Mouse (Mus musculus) ovary, adult 18-20 months (tissue): ENCODE data around the gene Map2k7.
A peak's percentile ranks its signal among the peaks of the same experiment; 100 is the strongest.

Experiments
- DNase-seq: peaks from one replicate; pipeline ENCODE4 v3.0.0; 2022; ENCODE audit warnings: low spot score, mixed read lengths

Map2k7 gene

DNA sequence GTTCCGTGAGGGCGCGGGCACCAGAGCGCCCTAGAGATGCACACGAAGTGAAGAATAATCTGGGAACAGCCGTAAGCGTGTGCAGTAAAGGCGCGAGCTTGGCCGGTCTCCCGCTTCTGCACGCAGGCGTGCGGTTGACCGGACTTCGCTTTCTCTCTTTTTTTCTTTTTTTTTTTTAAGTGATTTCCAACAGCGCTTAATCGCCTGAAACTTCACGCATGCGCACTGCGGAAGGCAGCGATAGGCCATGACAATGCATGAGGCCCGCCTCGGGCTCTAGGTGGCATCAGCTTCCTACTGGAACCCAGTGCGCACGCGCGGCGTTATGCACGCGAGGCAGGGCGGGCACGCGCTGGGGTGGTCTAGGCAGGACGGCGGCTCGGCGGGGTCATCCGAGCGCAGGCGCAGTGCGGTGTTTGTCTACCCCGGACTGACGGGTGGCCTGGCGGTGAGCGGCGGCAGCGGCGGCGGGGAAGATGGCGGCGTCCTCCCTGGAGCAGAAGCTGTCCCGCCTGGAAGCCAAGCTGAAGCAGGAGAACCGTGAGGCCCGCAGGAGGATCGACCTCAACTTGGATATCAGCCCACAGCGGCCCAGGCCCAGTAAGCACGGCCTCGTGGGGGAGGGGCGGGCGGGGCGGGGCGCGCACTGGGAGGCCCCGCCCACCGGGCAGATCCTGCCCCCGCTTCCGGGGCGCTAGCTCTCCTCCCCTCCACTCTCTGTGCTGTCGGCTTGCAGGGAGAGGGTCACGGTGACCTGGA lies at the start of gene Map2k7, which contains the start of gene Gm49320:
Gene Map2k7, plus strand, starts transcription at position 307 of the 759 bp plus-strand sequence.
Gene Gm49320, plus strand, starts transcription at position 432 of the 759 bp plus-strand sequence.
- DNase-seq, result peak; percentile 100

GRCm38 (mm10) chr8:4189031-4189722 lies 49.4 kb upstream of the Map2k7 start:
- no peak for DNase-seq

GRCm38 (mm10) chr8:4192305-4192704 lies 46.2 kb upstream of the Map2k7 start:
- no peak for DNase-seq

GRCm38 (mm10) chr8:4192807-4193587 lies 45.5 kb upstream of the Map2k7 start:
- peak; percentile 63 for DNase-seq

DNA sequence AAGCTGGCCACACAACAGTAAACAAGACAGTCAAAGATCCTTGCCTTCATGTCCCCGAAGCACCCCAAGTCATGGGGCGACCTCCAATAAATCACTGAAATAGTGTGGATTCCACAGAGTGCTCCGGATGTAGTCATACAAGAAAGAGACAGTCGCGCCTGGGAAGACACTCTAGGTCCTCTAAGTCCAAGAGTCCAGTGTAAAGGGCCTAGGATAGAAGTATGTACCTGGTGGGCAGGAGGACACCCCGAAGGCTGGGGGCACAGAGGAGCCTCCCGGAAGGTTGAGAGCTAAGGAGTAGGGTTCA lies 45.0 kb upstream of the Map2k7 start:
- DNase-seq, result no peak

- DNase-seq, result no peak
These were observed 37.2 kb upstream of the Map2k7 start for GRCm38 (mm10) chr8:4201321-4201720.

GRCm38 (mm10) chr8:4205246-4206123 lies 33.1 kb upstream of the Map2k7 start:
- no peak for DNase-seq

DNA sequence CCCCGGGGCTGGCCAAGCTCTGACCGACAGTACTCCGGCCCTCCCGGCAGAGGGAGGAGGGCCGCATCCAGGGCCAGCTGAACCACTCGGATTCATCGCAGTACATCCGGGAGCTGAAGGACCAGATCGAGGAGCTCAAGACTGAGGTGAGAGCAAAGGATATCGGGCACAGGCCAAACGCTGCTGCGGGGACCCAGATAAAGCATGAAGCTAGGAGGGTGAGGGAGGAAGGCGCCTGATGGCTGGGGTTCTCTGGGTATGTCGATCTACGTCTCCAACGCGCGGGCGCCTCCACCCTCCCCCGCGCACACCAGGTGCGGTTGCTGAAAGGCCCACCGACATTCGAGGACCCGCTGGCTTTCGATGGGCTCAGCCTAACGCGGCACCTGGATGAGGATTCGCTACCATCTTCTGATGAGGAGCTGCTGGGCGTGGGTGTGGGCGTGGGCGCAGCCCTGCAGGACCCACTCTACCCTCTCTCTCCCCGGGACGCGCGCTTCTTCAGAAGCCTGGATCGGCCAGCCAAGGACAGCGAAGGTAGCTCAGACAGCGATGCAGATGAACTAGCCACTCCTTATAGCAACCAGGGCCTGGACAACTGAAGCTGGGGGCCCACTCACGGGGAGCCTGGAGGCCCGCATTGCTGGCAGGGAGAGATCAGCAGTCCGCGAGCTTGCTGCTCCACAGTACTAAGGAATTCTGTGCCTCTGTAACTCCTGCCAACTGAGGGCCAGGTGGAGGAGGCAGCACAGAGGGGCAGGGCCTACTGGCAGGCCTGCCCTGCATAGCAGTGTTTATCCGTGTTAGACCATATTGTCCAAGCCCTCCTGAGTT lies 32.1 kb upstream of the Map2k7 start:
- no peak for DNase-seq

GRCm38 (mm10) chr8:4207016-4207350 lies 31.6 kb upstream of the Map2k7 start:
- no peak for DNase-seq

DNA sequence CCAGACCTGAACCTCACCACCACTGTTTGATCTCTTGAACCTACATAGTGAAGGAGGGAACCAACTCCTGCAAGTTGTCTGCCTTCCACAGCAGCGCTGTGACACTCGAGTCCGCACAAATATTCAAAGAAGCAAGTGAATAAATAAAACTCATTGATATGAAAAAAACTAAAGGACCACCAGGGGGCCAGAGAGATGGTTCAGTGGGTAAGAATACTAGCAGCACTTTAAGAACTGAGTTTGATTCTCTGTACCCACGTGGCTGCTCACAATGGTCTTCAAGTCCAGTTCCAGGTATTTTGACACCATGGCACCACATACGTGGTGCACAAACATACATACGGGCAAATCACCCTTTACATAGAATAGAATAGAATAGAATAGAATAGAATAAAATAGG lies 27.4 kb upstream of the Map2k7 start:
- no peak for DNase-seq

- no peak for DNase-seq
These were observed 25.7 kb upstream of the Map2k7 start for GRCm38 (mm10) chr8:4212809-4213209.

- DNase-seq, result peak; percentile 81
These were observed 25.1 kb upstream of the Map2k7 start for GRCm38 (mm10) chr8:4213210-4214005.

DNA sequence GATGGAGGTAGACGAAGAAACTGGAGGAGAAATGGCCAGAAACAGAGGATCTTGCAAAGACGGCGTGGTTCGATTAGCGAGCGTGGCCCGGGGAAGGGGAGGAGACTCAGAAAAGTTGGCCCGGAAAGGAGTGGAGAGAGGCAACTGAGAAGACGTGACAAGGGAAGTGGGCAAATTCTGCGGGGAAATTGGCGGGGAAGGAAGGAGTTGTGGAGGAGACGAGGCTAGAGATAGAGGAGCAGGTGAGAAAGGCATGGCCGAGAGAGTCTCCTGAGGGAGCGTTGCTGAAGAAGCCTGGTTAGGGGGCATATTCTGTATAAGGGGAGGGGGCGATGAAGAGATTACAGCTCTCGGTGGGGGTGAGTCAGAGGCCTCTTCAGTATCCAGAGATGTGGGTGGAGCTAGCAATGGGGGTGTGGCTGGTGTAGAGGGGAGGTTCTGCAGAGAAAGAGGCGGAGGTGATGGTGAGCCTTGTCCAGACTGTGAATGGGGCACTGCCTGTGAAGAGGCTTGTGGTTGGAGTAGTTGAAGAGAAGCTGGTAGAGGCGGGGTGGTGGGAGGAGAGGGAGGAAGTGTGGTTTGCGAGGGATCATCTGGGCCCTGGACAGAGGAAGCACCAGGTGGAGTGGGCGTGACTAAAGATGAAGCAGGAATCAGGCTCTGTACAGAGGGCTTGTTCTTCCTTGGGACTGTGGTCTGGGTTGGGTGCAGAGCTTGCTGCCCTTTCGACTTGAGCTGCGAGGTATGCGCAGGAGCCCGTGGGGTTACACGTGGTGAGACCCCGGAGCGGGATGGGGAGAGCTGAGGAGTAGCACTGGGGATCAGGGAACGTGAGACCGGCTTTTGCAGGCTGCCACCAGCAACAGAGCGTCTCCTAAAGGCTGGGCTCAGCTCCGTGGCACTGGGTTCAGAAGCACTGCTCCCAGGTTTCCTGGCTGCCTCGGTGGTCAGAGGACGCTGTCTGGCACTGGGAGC lies 24.2 kb upstream of the Map2k7 start:
- DNase-seq, result peak; percentile 78

GRCm38 (mm10) chr8:4216296-4216695 lies 22.2 kb upstream of the Map2k7 start:
- no peak for DNase-seq

GRCm38 (mm10) chr8:4216791-4217621 lies 21.5 kb upstream of the Map2k7 start, which contains the start of gene Prr36:
Gene Prr36 (minus strand): TSS chr8:4217459.
- no peak for DNase-seq

DNA sequence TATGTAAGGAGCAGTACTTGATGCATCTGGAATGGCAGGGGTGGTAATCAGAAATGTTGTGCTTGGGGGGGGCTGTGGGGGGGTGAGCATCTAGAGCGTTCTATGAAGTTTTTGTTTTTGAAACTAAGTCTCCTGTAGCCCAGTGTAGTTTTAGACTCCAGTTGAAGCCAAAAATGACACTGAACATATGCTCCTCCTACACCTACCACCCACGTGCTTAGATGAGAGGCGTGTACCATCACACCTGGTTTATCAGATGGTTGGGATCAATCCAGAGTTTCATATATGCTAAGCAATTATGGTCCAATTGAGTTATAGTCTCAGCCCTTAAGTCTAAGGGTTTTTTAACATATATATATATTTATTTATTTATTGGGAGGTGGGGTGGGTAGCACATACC lies 18.9 kb upstream of the Map2k7 start:
- DNase-seq, result no peak

- DNase-seq, result no peak
These were observed 16.5 kb upstream of the Map2k7 start for GRCm38 (mm10) chr8:4222059-4222458.

- DNase-seq, result no peak
These were observed 12.2 kb upstream of the Map2k7 start for GRCm38 (mm10) chr8:4226323-4226722.
